In the genomic region with DNA sequence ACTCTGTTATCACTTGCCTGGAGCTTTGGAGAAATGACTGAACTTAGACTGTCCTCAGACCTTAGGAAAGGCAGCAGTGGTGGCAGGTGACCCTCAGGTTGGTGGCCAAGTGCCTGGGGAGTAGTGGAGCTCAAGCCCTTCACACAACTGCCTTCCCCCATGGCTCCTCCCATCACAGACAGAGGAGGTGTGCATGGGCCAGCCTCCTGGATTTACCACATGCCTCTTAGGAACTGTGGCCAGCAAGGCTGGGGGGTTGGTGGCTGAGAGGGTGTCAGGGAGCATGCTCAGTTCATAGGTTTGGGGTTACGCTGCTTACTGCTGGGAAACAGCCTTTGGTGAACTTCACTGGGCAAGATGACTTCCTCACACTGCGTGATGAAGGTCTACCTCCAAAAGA, we compare ENCODE assay signal across 18 mouse cellular contexts.
DNase-seq lines count a peak whose midpoint lies in the region; ATAC-seq lines count a peak whose summit lies in the region.
"Had no signal": no experiment of that assay in that cellular context is flagged by ENCODE, and none has a peak within 500 bp of the region (broad histone marks: within the 10 kb centered on the region; RNA-seq: fewer than 3 reads in every experiment).

No protein-coding gene starts in this region.

- no peak for DNase-seq in heart, postnatal 36 days
- DNase-seq in lung, postnatal 14 days: no peak
- DNase-seq in kidney, adult 8-10 months: no peak
- DNase-seq: adrenal gland, postnatal 36 days; cerebellum, adult 18-20 months; cerebellum, postnatal 25 days; embryo, embryonic 11 days; kidney, adult 9 months; liver, embryonic 13.5 days; right cerebral cortex, adult 18-20 months; thymus, adult 18-20 months had no signal

- H3K9me3 ChIP-seq in heart, embryonic 11.5 days (replicated peaks; ENCODE audit: control insufficient read depth, low read length): no peaks in the 10 kb centered on the region
- H3K9me3 ChIP-seq in lung, embryonic 16.5 days (ENCODE audit: control insufficient read depth, low read length): no peaks in the 10 kb centered on the region
- H3K9me3 ChIP-seq: forebrain, embryonic 15.5 days; liver, embryonic 13.5 days; lung, embryonic 15.5 days had no signal

- peaks cover 65% of the 10 kb centered on the region for H3K4me1 ChIP-seq in heart, embryonic 11.5 days (ENCODE audit: control insufficient read depth, insufficient read depth, low read length)
- H3K4me1 ChIP-seq in lung, embryonic 16.5 days (replicated peaks; ENCODE audit: control insufficient read depth, insufficient read depth, low read length): peaks cover 74% of the 10 kb centered on the region

- no peak overlapping the region for H3K4me3 ChIP-seq in heart, embryonic 11.5 days (ENCODE audit: low read depth, low read length)
- no peak overlapping the region for H3K4me3 ChIP-seq in lung, embryonic 16.5 days (ENCODE audit: low read length)
- H3K4me3 ChIP-seq: forebrain, embryonic 15.5 days; liver, embryonic 13.5 days; lung, embryonic 15.5 days had no signal

- H3K27me3 ChIP-seq in heart, embryonic 11.5 days (ENCODE audit: control insufficient read depth, insufficient read depth, low read length): no peaks in the 10 kb centered on the region
- no peaks in the 10 kb centered on the region for H3K27me3 ChIP-seq in lung, embryonic 16.5 days (ENCODE audit: control insufficient read depth, insufficient read depth, low read depth, low read length)
- H3K27me3 ChIP-seq: forebrain, embryonic 15.5 days; lung, embryonic 15.5 days had no signal

- WGBS in heart, embryonic 11.5 days (ENCODE audit: insufficient replicate concordance): 95% methylated on average over 2 of the region's 2 CpGs
- WGBS in lung, embryonic 16.5 days: 90% methylated on average over 2 of the region's 2 CpGs

- H3K36me3 ChIP-seq in heart, embryonic 11.5 days (ENCODE audit: control insufficient read depth, insufficient read depth, low read length): 0 out of 2 replicates have a peak, but pooled peaks cover 2% of the 10 kb centered on the region
- no peaks in the 10 kb centered on the region for H3K36me3 ChIP-seq in lung, embryonic 16.5 days (ENCODE audit: control insufficient read depth, insufficient read depth, low read length)

- 0 out of 2 replicates have a peak overlapping the region, but pooled peaks have one; percentile 0 for H3K27ac ChIP-seq in heart, embryonic 11.5 days (ENCODE audit: low read depth, low read length)
- peak overlapping the region; percentile 36; the same call in 1 of the 2 replicates for H3K27ac ChIP-seq in lung, embryonic 16.5 days (ENCODE audit: low read length)
- H3K27ac ChIP-seq: forebrain, embryonic 15.5 days; liver, embryonic 13.5 days; lung, embryonic 15.5 days had no signal

- ATAC-seq in heart, embryonic 11.5 days (replicated peaks; ENCODE audit: insufficient number of reproducible peaks, low FRiP score, low TSS enrichment): no peak
- no peak for ATAC-seq in lung, embryonic 16.5 days (ENCODE audit: low read depth)
- ATAC-seq in granulocyte monocyte progenitor cell, adult 5-6 weeks (replicated peaks; ENCODE audit: poor library complexity, severe bottlenecking): 0 out of 2 replicates have a peak, but pooled peaks have one; percentile 8
- ATAC-seq in megakaryocyte progenitor cell, adult 5-6 weeks (replicated peaks; ENCODE audit: poor library complexity): peak; percentile 6; the same call in 1 of the 2 replicates
- ATAC-seq: forebrain, embryonic 15.5 days had no signal

- no peak overlapping the region for H3K9ac ChIP-seq in heart, embryonic 11.5 days (ENCODE audit: low read depth, low read length)
- 0 out of 2 replicates have a peak overlapping the region, but pooled peaks have one; percentile 22 for H3K9ac ChIP-seq in lung, embryonic 16.5 days (ENCODE audit: low read length)
- H3K9ac ChIP-seq: forebrain, embryonic 15.5 days; liver, embryonic 13.5 days; lung, embryonic 15.5 days had no signal

- intact Hi-C loops in heart, postnatal 36 days (cut with DNase I): no loop called here

- no peak overlapping the region for H3K4me2 ChIP-seq in heart, embryonic 11.5 days
- H3K4me2 ChIP-seq in lung, embryonic 16.5 days (ENCODE audit: low read depth, low read length): no peak overlapping the region
- H3K4me2 ChIP-seq: forebrain, embryonic 15.5 days; lung, embryonic 15.5 days; midbrain, embryonic 11.5 days had no signal

Comparison
In these comparisons a context has a peak if more than half of its experiments do, and no peak if none do; other contexts are left out.
1. ATAC-seq: peak in granulocyte monocyte progenitor cell, adult 5-6 weeks (single experiment) and megakaryocyte progenitor cell, adult 5-6 weeks (single experiment); none in heart, embryonic 11.5 days (single experiment) and lung, embryonic 16.5 days (single experiment).